Mouse (Mus musculus) myocyte (in vitro differentiated cells): ENCODE results near the gene Prkg1.
A peak's percentile ranks its signal among the peaks of the same experiment; 100 is the strongest.

ENCODE experiments used
- E2F4 ChIP-seq: IDR thresholded peaks from one replicate; pipeline ENCODE4 v1.6.1; 2011; ENCODE audit warnings: mild to moderate bottlenecking, control low read depth, moderate library complexity; ENCODE audit not compliant: insufficient read depth
- MAX ChIP-seq: IDR thresholded peaks from one replicate; pipeline ENCODE4 v1.6.1; 2011; ENCODE audit warnings: low read depth, mild to moderate bottlenecking, control low read depth
- MYOG ChIP-seq, 3 experiments: IDR thresholded peaks; one replicate each; pipeline ENCODE4 v1.6.1; 2011; ENCODE audit warnings: control low read depth in 2 of 3, low read depth in 2 of 3, mild to moderate bottlenecking in 2 of 3; ENCODE audit not compliant: insufficient read length in 2 of 3, control insufficient read depth in 1 of 3, insufficient read depth in 1 of 3
- POLR2A ChIP-seq: IDR thresholded peaks from one replicate; pipeline ENCODE4 v1.6.1; 2011; ENCODE audit warnings: low read depth, mild to moderate bottlenecking, control low read depth, moderate library complexity; ENCODE audit not compliant: insufficient read length
- SRF ChIP-seq: IDR thresholded peaks from one replicate; pipeline ENCODE4 v1.6.1; 2011; ENCODE audit warnings: low read depth; ENCODE audit not compliant: control insufficient read depth, insufficient read length
- TCF12 ChIP-seq: IDR thresholded peaks from one replicate; pipeline ENCODE4 v1.6.1; 2011; ENCODE audit warnings: mild to moderate bottlenecking, control low read depth; ENCODE audit not compliant: poor library complexity, insufficient read depth, severe bottlenecking
- USF1 ChIP-seq: IDR thresholded peaks from one replicate; pipeline ENCODE4 v1.6.1; 2011; ENCODE audit warnings: low read depth, mild to moderate bottlenecking, control low read depth, moderate library complexity

DNA sequence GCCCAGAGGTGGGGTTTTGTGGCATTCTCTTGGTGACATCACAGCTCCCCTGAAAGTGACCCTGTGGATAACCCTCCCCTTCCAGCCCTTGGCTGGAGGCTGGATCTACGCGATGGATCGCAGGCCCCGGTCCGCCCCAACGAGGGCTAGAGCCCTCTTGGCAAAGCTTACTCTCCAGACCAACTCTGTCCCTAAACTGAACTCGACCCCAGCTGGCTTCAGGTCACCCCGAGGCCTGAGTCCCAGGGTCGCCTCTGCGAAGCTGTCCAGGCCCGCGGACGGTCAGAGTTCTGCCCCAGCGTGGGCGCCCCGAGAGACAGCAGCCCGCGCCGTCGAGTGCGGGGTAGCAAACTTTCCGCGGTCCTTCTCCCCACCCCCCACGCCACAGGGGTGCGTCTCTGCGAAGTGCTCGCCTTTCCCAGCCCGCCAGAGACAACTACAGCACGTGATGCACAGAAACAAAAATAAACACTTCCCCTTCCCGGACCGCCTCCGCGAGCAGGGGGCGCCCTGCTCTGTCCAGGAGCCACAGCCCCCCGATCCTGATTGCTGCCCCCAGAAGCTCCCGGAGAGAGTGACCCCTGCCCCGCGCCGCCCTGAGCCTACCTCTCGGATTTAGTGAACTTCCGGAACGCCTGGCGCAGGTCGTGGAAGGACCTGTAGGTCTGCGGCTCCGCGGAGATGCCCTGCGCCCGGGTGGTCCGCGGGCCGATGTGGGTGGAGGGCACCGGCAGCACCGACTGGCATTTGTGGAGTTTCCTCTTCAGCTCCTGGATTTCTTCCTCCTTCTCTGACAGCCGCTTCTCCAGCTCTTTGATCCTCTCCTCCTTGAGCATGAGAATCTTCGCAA is 657 bp downstream of the Prkg1 start:
- no peak for TF ChIP-seq E2F4
- TF ChIP-seq TCF12: no peak
- TF ChIP-seq SRF: no peak
- no peak for TF ChIP-seq MAX
- no peak for TF ChIP-seq MYOG (IDR thresholded peaks at IDR 0.05; ENCODE audit: control insufficient read depth in 1 of 3, insufficient read depth in 1 of 3, insufficient read length in 2 of 3, low read depth in 2 of 3)
- TF ChIP-seq POLR2A: no peak
- TF ChIP-seq USF1: peak; percentile 73
